Mouse (Mus musculus) thymus, adult 2 months (tissue): ENCODE data around the gene Jmjd8. TPM values are rescaled to one million over a fixed set of nuclear protein-coding genes. Genes with fewer than 3 reads are reported as not detected.

Source experiments
- DNase-seq: peaks from one replicate; pipeline ENCODE4 v3.0.0; 2021
- H3K27ac ChIP-seq: fragments of 200-500 bp; 2 replicates; pipeline ENCODE4 v1.5.1; 2012; ENCODE audit warnings: low read length, control low read depth; ENCODE audit not compliant: control insufficient read depth, insufficient read depth
- H3K27me3 ChIP-seq: fragments of 200-500 bp; 2 replicates; pipeline ENCODE4 v1.6.1; 2012; ENCODE audit warnings: mild to moderate bottlenecking, low read length, moderate library complexity, mixed read lengths; ENCODE audit not compliant: control insufficient read depth, insufficient read depth
- H3K36me3 ChIP-seq: fragments of 200-500 bp; 2 replicates; pipeline ENCODE4 v1.6.1; 2012; ENCODE audit warnings: mild to moderate bottlenecking, low read length, moderate library complexity; ENCODE audit not compliant: control insufficient read depth, insufficient read depth
- H3K4me1 ChIP-seq: fragments of 200-500 bp; replicated peaks from 2 replicates; pipeline ENCODE4 v1.6.1; 2012; ENCODE audit warnings: low read length; ENCODE audit not compliant: control insufficient read depth, insufficient read depth
- H3K4me3 ChIP-seq: fragments of 200-500 bp; 2 replicates; pipeline ENCODE4 v1.5.1; 2012; ENCODE audit warnings: mild to moderate bottlenecking, low read length, control low read depth, moderate library complexity; ENCODE audit not compliant: control insufficient read depth, insufficient read depth
- CTCF ChIP-seq: fragments of 200-500 bp; IDR thresholded peaks from 2 replicates; pipeline ENCODE4 v1.5.1; 2012; ENCODE audit warnings: mild to moderate bottlenecking, control low read depth, low read length, moderate library complexity, borderline replicate concordance; ENCODE audit not compliant: control insufficient read depth, poor library complexity, insufficient read depth; ENCODE audit errors: extremely low read depth
- POLR2A ChIP-seq: fragments of 200-500 bp; IDR thresholded peaks from 2 replicates; pipeline ENCODE4 v1.6.1; 2012; ENCODE audit warnings: mild to moderate bottlenecking, low read length, control low read depth, moderate library complexity; ENCODE audit not compliant: control insufficient read depth, poor library complexity, insufficient read depth; ENCODE audit errors: extremely low read depth
- WGBS: fragments of 180-500 bp; shearing (Covaris S2); methylation state at CpG from one replicate; pipeline ENCODE4 v1.1.7; 2018; 5-methylcytosine and 5-hydroxymethylcytosine counted together
- polyA plus RNA-seq: library from polyadenylated mRNA; depleted of rRNA; stranded (reverse); fragments of >200 nt; gene quantifications from 2 replicates; pipeline ENCODE4 v1.2.3, GENCODE M21; 2012; rRNA removed

Jmjd8 gene
- polyA plus RNA-seq, 1 experiment = 83.2 TPM

DNA sequence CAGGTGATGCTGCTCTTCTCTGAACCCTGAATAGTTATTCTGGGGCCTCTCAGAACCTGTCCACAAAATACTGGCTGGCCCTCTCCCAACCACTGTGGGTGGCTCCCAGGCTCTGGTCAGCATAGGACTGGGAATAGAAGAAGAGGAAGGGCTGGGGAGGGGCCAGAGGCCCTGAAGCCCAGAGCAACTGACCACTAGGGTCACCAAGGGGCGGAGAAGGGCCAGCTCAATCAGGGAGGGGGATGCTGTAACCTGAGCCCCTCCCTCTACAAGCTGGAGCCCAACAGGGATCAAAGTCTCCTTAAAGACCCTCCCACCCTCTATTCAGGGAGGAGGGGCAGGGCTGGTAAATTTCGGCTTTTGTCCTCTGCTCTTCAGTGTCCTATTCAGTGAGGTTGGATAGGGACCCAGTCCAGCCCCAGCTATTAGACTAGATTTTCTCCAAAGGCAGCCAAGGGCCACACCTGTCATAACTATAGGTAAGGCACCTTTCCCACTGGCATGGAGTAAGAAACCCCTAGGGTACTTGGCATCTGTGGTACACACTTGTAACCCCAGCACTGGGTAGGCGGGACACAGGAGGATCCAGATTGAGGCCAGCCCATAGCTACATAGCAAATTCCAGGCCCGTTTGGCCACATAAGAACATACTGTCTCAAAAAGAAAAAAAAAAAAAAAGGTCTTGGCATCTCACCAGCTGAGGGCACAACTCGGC, 51.7 kb downstream of the Jmjd8 start, which contains the start of gene Wfikkn1:
TSS of gene Wfikkn1 (minus strand) at position 663 of the 715 bp plus-strand sequence.
- WGBS = 85% methylated on average over 5 of the region's 5 CpGs
- Histone ChIP-seq H3K36me3 (peaks cover 3% of the 10 kb centered on the region; the same call in 1 of the 2 replicates), H3K27me3 (no peaks in the 10 kb centered on the region), H3K4me1 (peaks cover 9% of the 10 kb centered on the region), H3K27ac (no peak within 1 kb of the TSS), H3K4me3 (no peak within 1 kb of the TSS)
- no peak for DNase-seq
- TF ChIP-seq POLR2A (no peak), CTCF (no peak)

DNA sequence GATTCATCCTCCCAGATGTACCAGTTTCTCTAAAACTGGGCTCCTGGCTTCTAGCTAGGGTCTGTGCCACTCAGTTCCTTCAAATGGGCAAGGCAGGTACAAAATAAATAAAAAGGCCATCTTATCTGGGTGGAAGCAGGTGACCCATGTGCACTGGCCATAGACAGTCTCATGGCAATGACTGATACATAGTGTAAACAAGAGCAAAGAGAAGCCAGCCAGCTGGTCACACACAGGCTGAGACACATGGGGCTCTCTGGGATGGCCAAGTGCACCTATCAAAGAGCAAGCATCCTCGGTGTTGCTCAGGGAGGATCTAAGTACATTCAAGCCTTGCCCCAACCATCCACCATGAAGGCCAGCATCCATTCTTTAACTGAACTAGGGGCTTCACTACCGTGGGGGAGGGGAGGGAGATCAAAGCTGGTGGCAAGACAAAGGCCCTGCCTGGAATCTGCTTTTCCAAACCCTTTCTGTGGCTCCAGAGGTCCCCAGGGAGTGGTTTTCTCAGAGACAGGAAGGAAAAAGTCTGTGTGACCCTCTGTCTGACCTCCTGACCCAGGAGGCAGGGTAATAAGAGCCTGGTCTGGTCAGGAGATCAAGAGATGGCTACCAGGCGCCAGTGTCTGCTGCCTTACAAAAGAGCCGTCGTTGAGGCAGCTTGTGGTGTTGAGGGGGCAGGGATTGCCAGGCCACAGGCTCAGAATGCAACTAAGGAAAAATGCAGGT, 52.4 kb downstream of the Jmjd8 start:
- TF ChIP-seq POLR2A (no peak), CTCF (no peak)
- Histone ChIP-seq H3K4me1 (peaks cover 5% of the 10 kb centered on the region), H3K36me3 (peaks cover 3% of the 10 kb centered on the region; the same call in 1 of the 2 replicates), H3K27me3 (no peaks in the 10 kb centered on the region), H3K27ac (no peak overlapping the region), H3K4me3 (no peak overlapping the region)
- WGBS = 75% methylated on average over 5 of the region's 5 CpGs
- DNase-seq = no peak

Other genes with a start within 250 kb of the Jmjd8 start
- gene Lmf1, start 249.8 kb upstream of the Jmjd8 start, polyA plus RNA-seq = 25.2 and 25.8 TPM in 2 replicates
- gene Gng13, start 111.7 kb upstream of the Jmjd8 start, polyA plus RNA-seq = 0.54 and 1.2 TPM in 2 replicates
- 36.7 and 49.5 TPM in 2 replicates for gene Chtf18, start 101.4 kb upstream of the Jmjd8 start, polyA plus RNA-seq
- 68.6 and 69.2 TPM in 2 replicates for gene Rpusd1, start 101.2 kb upstream of the Jmjd8 start, polyA plus RNA-seq
- gene Mslnl, start 92.8 kb upstream of the Jmjd8 start, polyA plus RNA-seq = 0.68 and 0.69 TPM in 2 replicates
- gene Msln, start 74.5 kb upstream of the Jmjd8 start, polyA plus RNA-seq = 16.4 and 23.6 TPM in 2 replicates
- 29.1 and 33.5 TPM in 2 replicates for gene Narfl, start 55.1 kb upstream of the Jmjd8 start, polyA plus RNA-seq
- gene Haghl, start 43.2 kb upstream of the Jmjd8 start, polyA plus RNA-seq = 73.9 and 80.3 TPM in 2 replicates
- gene Ccdc78, start 42.3 kb upstream of the Jmjd8 start, polyA plus RNA-seq = 0.27 and 0.48 TPM in 2 replicates
- 141 and 162 TPM in 2 replicates for gene Fam173a, start 36.0 kb upstream of the Jmjd8 start, polyA plus RNA-seq
- 1.1 TPM in 1 of 2 replicates, not detected in the other for gene AC134908.4, start 33.2 kb upstream of the Jmjd8 start, polyA plus RNA-seq
- gene Metrn, start 31.7 kb upstream of the Jmjd8 start, polyA plus RNA-seq = 171 and 243 TPM in 2 replicates
- 0.59 and 0.61 TPM in 2 replicates for gene Fbxl16, start 19.8 kb upstream of the Jmjd8 start, polyA plus RNA-seq
- gene Wdr24, start 5.2 kb upstream of the Jmjd8 start, polyA plus RNA-seq = 86.3 and 89.1 TPM in 2 replicates
- 162 and 190 TPM in 2 replicates for gene Stub1, start 4.5 kb downstream of the Jmjd8 start, polyA plus RNA-seq
- 20.6 and 29.2 TPM in 2 replicates for gene Rhbdl1, start 8.4 kb downstream of the Jmjd8 start, polyA plus RNA-seq
- gene Gm20683, start 12.9 kb downstream of the Jmjd8 start, polyA plus RNA-seq = 125 and 126 TPM in 2 replicates
- gene Rhot2, start 16.0 kb downstream of the Jmjd8 start, polyA plus RNA-seq = 192 and 206 TPM in 2 replicates
- 107 and 133 TPM in 2 replicates for gene Wdr90, start 32.6 kb downstream of the Jmjd8 start, polyA plus RNA-seq
- 52.1 and 54.6 TPM in 2 replicates for gene Mcrip2, start 39.9 kb downstream of the Jmjd8 start, polyA plus RNA-seq
- 77.3 and 82.3 TPM in 2 replicates for gene Mettl26, start 46.2 kb downstream of the Jmjd8 start, polyA plus RNA-seq
- gene Wfikkn1, start 52.0 kb downstream of the Jmjd8 start, polyA plus RNA-seq = 2.9 and 3.7 TPM in 2 replicates
- 43.5 and 57.6 TPM in 2 replicates for gene Rab40c, start 90.9 kb downstream of the Jmjd8 start, polyA plus RNA-seq
- gene Pigq, start 116.1 kb downstream of the Jmjd8 start, polyA plus RNA-seq = 133 and 134 TPM in 2 replicates
- 0.51 and 0.62 TPM in 2 replicates for gene Nhlrc4, start 116.1 kb downstream of the Jmjd8 start, polyA plus RNA-seq
- 0.06 and 0.19 TPM in 2 replicates for gene A930017K11Rik, start 123.7 kb downstream of the Jmjd8 start, polyA plus RNA-seq
- 80.7 and 82.6 TPM in 2 replicates for gene Capn15, start 156.9 kb downstream of the Jmjd8 start, polyA plus RNA-seq
- gene Rab11fip3, start 240.7 kb downstream of the Jmjd8 start, polyA plus RNA-seq = 25.2 and 26.2 TPM in 2 replicates